Mouse (Mus musculus) central nervous system, embryonic 18 days (tissue): ENCODE measurements around the gene Cd40lg. TPM values are rescaled to one million over a fixed set of nuclear protein-coding genes. Genes with fewer than 3 reads are reported as not detected.

Source experiments
- polyA plus RNA-seq: library from polyadenylated mRNA; depleted of rRNA; stranded (reverse); fragments of >200 nt; gene quantifications from 2 replicates; pipeline ENCODE4 v1.2.3, GENCODE M21; 2012; rRNA removed

The Cd40lg gene
- not detected in 2 replicates for polyA plus RNA-seq

DNA sequence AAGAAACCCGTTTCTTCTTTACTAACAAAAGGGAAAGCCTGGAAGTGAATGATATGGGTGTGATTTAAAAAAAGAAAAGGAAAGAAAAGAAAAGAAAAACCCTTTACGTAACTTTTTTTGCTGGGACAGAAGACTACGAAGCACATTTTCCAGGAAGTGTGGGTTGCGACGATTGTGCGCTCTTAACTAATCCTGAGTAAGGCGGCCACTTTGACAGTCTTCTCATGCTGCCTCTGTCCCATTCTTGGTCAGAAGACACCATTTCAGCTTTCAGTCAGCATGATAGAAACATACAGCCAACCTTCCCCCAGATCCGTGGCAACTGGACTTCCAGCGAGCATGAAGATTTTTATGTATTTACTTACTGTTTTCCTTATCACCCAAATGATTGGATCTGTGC lies at the start of gene Cd40lg:
Cd40lg (plus strand) TSS at position 268 of the 400 bp plus-strand sequence.

Other genes with a start within 250 kb of the Cd40lg start
- 0.48 and 0.69 TPM in 2 replicates for gene Brs3, start 169.1 kb upstream of the Cd40lg start, polyA plus RNA-seq
- gene Htatsf1, start 158.6 kb upstream of the Cd40lg start, polyA plus RNA-seq: 39.5 and 42.5 TPM in 2 replicates
- 0.22 TPM in 1 of 2 replicates, not detected in the other for gene Vgll1, start 124.0 kb upstream of the Cd40lg start, polyA plus RNA-seq
- 9.8 and 11.3 TPM in 2 replicates for gene Arhgef6, start 126.6 kb downstream of the Cd40lg start, polyA plus RNA-seq
- gene Rbmx, start 180.9 kb downstream of the Cd40lg start, polyA plus RNA-seq: 196 and 207 TPM in 2 replicates
- 0.04 TPM in 1 of 2 replicates, not detected in the other for gene Gm364, start 197.0 kb downstream of the Cd40lg start, polyA plus RNA-seq